Comparison of ENCODE assay signal across 9 mouse cellular contexts in the genomic region with DNA sequence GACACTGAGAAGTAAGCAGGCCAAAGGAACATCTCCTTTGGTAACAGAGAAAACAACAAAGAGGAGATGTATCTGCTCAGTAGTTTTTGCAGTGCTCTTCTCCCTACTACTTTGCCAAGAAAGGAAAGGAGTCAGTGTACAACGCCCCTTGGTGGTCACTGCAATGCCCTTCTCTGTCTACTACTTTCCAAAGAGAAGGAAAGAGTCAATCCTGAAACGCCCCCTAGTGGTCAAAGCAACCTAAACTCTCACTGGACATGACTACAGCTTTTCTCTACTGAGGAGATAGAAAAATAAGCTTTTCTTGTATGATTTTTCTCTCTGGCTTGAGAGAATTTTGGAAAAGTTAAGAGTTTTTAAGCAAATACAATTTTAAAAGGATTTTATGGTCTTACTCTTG. TPM values are rescaled to one million over a fixed set of nuclear protein-coding genes. Genes with fewer than 3 reads are reported as not detected.
A peak's percentile ranks its signal among the peaks of the same experiment; 100 is the strongest.
DNase-seq lines count a peak whose midpoint lies in the region; ATAC-seq and TF ChIP-seq lines count a peak whose summit lies in the region.
"Had no signal": no experiment of that assay in that cellular context is flagged by ENCODE, and none has a peak within 500 bp of the region (broad histone marks: within the 10 kb centered on the region; RNA-seq: fewer than 3 reads in every experiment).

No protein-coding gene starts in this region.

- no peaks in the 10 kb centered on the region for H3K4me1 ChIP-seq in heart, adult 2 months (ENCODE audit: control insufficient read depth, insufficient read depth, low read length)

- H3K36me3 ChIP-seq in heart, adult 2 months (ENCODE audit: control insufficient read depth, insufficient read depth, low read length) = no peaks in the 10 kb centered on the region

- intact Hi-C loops in heart, adult 2 months (cut with DNase I) = no loop called here

- DNase-seq in heart, adult 2 months = no peak
- DNase-seq in heart, adult 11 months = no peak
- DNase-seq in right cerebral cortex, adult 2 months (ENCODE audit: low spot score in 2 of 2) = peak; percentile 12 to 23
- DNase-seq in right cerebral cortex, postnatal 25 days = no peak
- peak; percentile 8 for DNase-seq in c-Kit-positive CD71-negative TER-119-negative erythroid progenitor cells, embryonic 14.5 days (ENCODE audit: low read depth)
- DNase-seq in induced T-regulatory cell, adult 2 months (ENCODE audit: low read depth) = peak; percentile 61
- peak; percentile 57 for DNase-seq in mesoderm, embryonic 11.5 days (ENCODE audit: low read depth, low spot score)

- no peaks in the 10 kb centered on the region for H3K27me3 ChIP-seq in heart, adult 2 months (ENCODE audit: control insufficient read depth, insufficient read depth, low read length)

- H3K4me3 ChIP-seq in heart, adult 2 months = no peak overlapping the region

- H3K27ac ChIP-seq in heart, adult 2 months = no peak overlapping the region

- WGBS in heart, adult 2 months = 23% methylated on average over 2 of the region's 2 CpGs

- no peak for ATAC-seq in erythroid progenitor cell, adult 5-6 weeks (replicated peaks; ENCODE audit: low FRiP score, poor library complexity, severe bottlenecking)

- H3K9ac ChIP-seq in heart, adult 2 months (ENCODE audit: low read depth, low read length) = no peak overlapping the region

- no peak for TF ChIP-seq EP300 in heart, adult 2 months (IDR thresholded peaks at IDR 0.05; ENCODE audit: insufficient read depth, low read depth, low read length)

- no peak for TF ChIP-seq POLR2A in heart, adult 2 months (IDR thresholded peaks at IDR 0.05; ENCODE audit: insufficient read depth, low read depth, low read length)

- H3K79me2 ChIP-seq in heart, adult 2 months (replicated peaks; ENCODE audit: control insufficient read depth, insufficient read depth, low read length) = no peaks in the 10 kb centered on the region

- TF ChIP-seq CTCF in heart, adult 2 months (IDR thresholded peaks at IDR 0.05) = peak; percentile 69

RNA-seq across cellular contexts. Expression of gene Rpgr, which starts 15.4 kb away (rescaled TPM):
- 1 to 10 TPM; 3.0 to 4.3 TPM for total RNA-seq in heart, adult 2 months (2021)
- 1.1 and 2.3 TPM in 2 replicates for polyA plus RNA-seq in heart, adult 2 months (2012; rRNA removed)
- total RNA-seq in erythroid progenitor cell, adult 5-6 weeks (2015; ENCODE audit: low replicate concordance) = 0.72 and 1.3 TPM in 2 replicates
- total RNA-seq in erythroid progenitor cell, adult 5-6 weeks (2017; ENCODE audit: low replicate concordance) = 2.7 and 3.2 TPM in 2 replicates

RNA-seq across cellular contexts. Expression of gene Otc, which starts 50.8 kb away (rescaled TPM):
- total RNA-seq in heart, adult 2 months (2021) = not detected
- 0.04 TPM in 1 of 2 replicates, not detected in the other for polyA plus RNA-seq in heart, adult 2 months (2012; rRNA removed)
- not detected in 2 replicates for total RNA-seq in erythroid progenitor cell, adult 5-6 weeks (2015; ENCODE audit: low replicate concordance)
- not detected in 2 replicates for total RNA-seq in erythroid progenitor cell, adult 5-6 weeks (2017; ENCODE audit: low replicate concordance)
- total RNA-seq: heart, postnatal 36 days had no signal

Comparison
In these comparisons a context has a peak if more than half of its experiments do, and no peak if none do; other contexts are left out.
1. DNase-seq: peak in right cerebral cortex, adult 2 months (2 of 2), c-Kit-positive CD71-negative TER-119-negative erythroid progenitor cells, embryonic 14.5 days (single experiment), induced T-regulatory cell, adult 2 months (single experiment) and mesoderm, embryonic 11.5 days (single experiment); none in heart, adult 2 months (0 of 2), heart, adult 11 months (single experiment) and right cerebral cortex, postnatal 25 days (single experiment).